Mouse (Mus musculus) stomach, postnatal 0 days (tissue): ENCODE results near the gene Glb1.

Experiments used
- CTCF ChIP-seq: IDR thresholded peaks from 2 replicates; pipeline ENCODE4 v1.5.1; 2016; ENCODE audit warnings: antibody characterized with exemption, low read depth, mild to moderate bottlenecking, moderate library complexity
- EP300 ChIP-seq: optimal IDR thresholded peaks from 2 replicates; pipeline ENCODE3; 2016; ENCODE audit warnings: antibody characterized with exemption

DNA sequence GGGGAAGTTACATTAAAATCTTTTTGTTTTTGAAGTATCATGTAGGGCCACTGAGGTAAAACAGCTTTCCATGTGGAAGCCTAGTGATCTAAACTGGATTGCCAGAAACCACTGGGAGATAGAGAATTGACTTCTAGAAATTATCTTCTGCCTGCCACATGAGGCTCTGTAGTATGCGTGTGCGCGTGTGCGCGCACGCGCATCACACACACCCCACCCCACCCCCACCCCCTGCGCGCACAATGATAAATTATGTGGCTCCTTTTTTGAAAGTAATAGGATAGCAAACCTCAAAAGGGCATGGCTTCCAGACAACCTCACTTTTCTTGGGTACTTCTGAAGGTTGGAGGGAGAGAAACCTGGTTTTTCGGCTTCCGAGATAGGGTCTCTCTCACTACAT, 101.0 kb downstream of the Glb1 start:
- no peak for TF ChIP-seq CTCF
- TF ChIP-seq EP300 = no peak
